Mouse (Mus musculus) ES-Bruce4 (cell line): Measurements from ENCODE around the gene Mettl14.

Experiments
- CTCF ChIP-seq: IDR thresholded peaks from one replicate; pipeline ENCODE4 v1.8.1; 2011; ENCODE audit warnings: low read depth, low read length
- POLR2A ChIP-seq: IDR thresholded peaks from one replicate; pipeline ENCODE4 v1.8.1; 2011; ENCODE audit warnings: low read length; ENCODE audit not compliant: insufficient read depth

- TF ChIP-seq POLR2A (no peak), CTCF (no peak)
Measured at GRCm38 (mm10) chr3:123404945-123405344, 19.0 kb upstream of the Mettl14 start.
